Mouse (Mus musculus) limb, embryonic 10.5 days (tissue): ENCODE measurements around the gene Bmp10. TPM values are rescaled to one million over a fixed set of nuclear protein-coding genes. Genes with fewer than 3 reads are reported as not detected.
"Not testable (repeated sequence)": the region's sequence is repeated elsewhere in the genome, so short reads cannot be mapped to it uniquely, and the experiment has no call there.

ENCODE experiments used
- DNase-seq: peaks from one replicate; pipeline ENCODE4 v3.0.0-alpha.2; 2017; ENCODE audit warnings: low spot score
- H3K27ac ChIP-seq: fragments of 300-500 bp; sonication (generic); 2 replicates; pipeline ENCODE4 v1.5.1; 2016; ENCODE audit warnings: mild to moderate bottlenecking
- H3K27me3 ChIP-seq: fragments of 300-500 bp; sonication (generic); 2 replicates; pipeline ENCODE4 v1.6.1; 2016; ENCODE audit warnings: low read depth, mild to moderate bottlenecking; ENCODE audit not compliant: poor library complexity, severe bottlenecking
- H3K36me3 ChIP-seq: fragments of 300-500 bp; sonication (generic); 2 replicates; pipeline ENCODE4 v1.6.1; 2016; ENCODE audit warnings: mild to moderate bottlenecking, moderate library complexity
- H3K4me1 ChIP-seq: fragments of 300-500 bp; sonication (generic); 2 replicates; pipeline ENCODE4 v1.6.1; 2016
- H3K4me3 ChIP-seq: fragments of 300-500 bp; sonication (generic); 2 replicates; pipeline ENCODE4 v1.5.1; 2016; ENCODE audit warnings: mild to moderate bottlenecking, moderate library complexity
- H3K9me3 ChIP-seq: fragments of 300-500 bp; sonication (generic); replicated peaks from 2 replicates; pipeline ENCODE4 v1.6.1; 2016; ENCODE audit warnings: mild to moderate bottlenecking
- WGBS: fragments of 180-500 bp; shearing (Covaris S2); methylation state at CpG from one replicate; pipeline ENCODE4 v1.1.7; 2016; 5-methylcytosine and 5-hydroxymethylcytosine counted together
- polyA plus RNA-seq: library from polyadenylated mRNA; unstranded; fragments of >200 nt; fragmentation: Nextera tagmentation; extraction: Ambion mirVana; gene quantifications from 2 replicates; pipeline ENCODE4 v1.2.1, GENCODE M21; 2016

Gene Bmp10
- polyA plus RNA-seq, 1 experiment from 2014 or later = not detected

GRCm38 (mm10) chr6:87466221-87466620 is 37.4 kb downstream of the Bmp10 start:
- peak; percentile 87 for DNase-seq
- H3K36me3 ChIP-seq = no peaks in the 10 kb centered on the region
- peak overlapping the region; percentile 62 for H3K27ac ChIP-seq
- H3K9me3 ChIP-seq = no peaks in the 10 kb centered on the region
- 0 out of 2 replicates have a peak overlapping the region, but pooled peaks have one; percentile 14 for H3K4me3 ChIP-seq
- H3K4me1 ChIP-seq = peaks cover 7% of the 10 kb centered on the region
- no peaks in the 10 kb centered on the region for H3K27me3 ChIP-seq
- WGBS = 12% methylated on average over 12 of the region's 12 CpGs

GRCm38 (mm10) chr6:87467373-87467772 is 38.6 kb downstream of the Bmp10 start:
- no peak for DNase-seq
- no peaks in the 10 kb centered on the region for H3K27me3 ChIP-seq
- no peak overlapping the region for H3K4me3 ChIP-seq
- H3K36me3 ChIP-seq = no peaks in the 10 kb centered on the region
- no peaks in the 10 kb centered on the region for H3K9me3 ChIP-seq
- H3K27ac ChIP-seq = no peak overlapping the region
- WGBS = 97% methylated on average over 1 of the region's 1 CpGs
- H3K4me1 ChIP-seq = peaks cover 7% of the 10 kb centered on the region

GRCm38 (mm10) chr6:87468372-87468771 is 39.6 kb downstream of the Bmp10 start:
- no peaks in the 10 kb centered on the region for H3K27me3 ChIP-seq
- DNase-seq = no peak
- H3K9me3 ChIP-seq = no peaks in the 10 kb centered on the region
- 93% methylated on average over 10 of the region's 10 CpGs for WGBS
- no peak overlapping the region for H3K27ac ChIP-seq
- no peak overlapping the region for H3K4me3 ChIP-seq
- H3K36me3 ChIP-seq = no peaks in the 10 kb centered on the region
- H3K4me1 ChIP-seq = peaks cover 7% of the 10 kb centered on the region

GRCm38 (mm10) chr6:87470098-87470497 is 41.3 kb downstream of the Bmp10 start:
- not testable (repeated sequence) for H3K4me1 ChIP-seq, H3K4me3 ChIP-seq, H3K27ac ChIP-seq, H3K9me3 ChIP-seq, H3K27me3 ChIP-seq, H3K36me3 ChIP-seq, DNase-seq
- WGBS = 93% methylated on average over 12 of the region's 12 CpGs

GRCm38 (mm10) chr6:87475223-87475622 is 46.4 kb downstream of the Bmp10 start:
- H3K36me3 ChIP-seq = no peaks in the 10 kb centered on the region
- no peaks in the 10 kb centered on the region for H3K9me3 ChIP-seq
- 89% methylated on average over 5 of the region's 5 CpGs for WGBS
- H3K4me1 ChIP-seq = no peaks in the 10 kb centered on the region
- H3K4me3 ChIP-seq = no peak overlapping the region
- no peak for DNase-seq
- no peaks in the 10 kb centered on the region for H3K27me3 ChIP-seq
- H3K27ac ChIP-seq = no peak overlapping the region

GRCm38 (mm10) chr6:87478847-87479246 is 50.1 kb downstream of the Bmp10 start:
- Histone ChIP-seq H3K9me3 (no peaks in the 10 kb centered on the region), H3K4me3 (no peak overlapping the region), H3K4me1 (peaks cover 8% of the 10 kb centered on the region; the same call in 1 of the 2 replicates), H3K27me3 (no peaks in the 10 kb centered on the region), H3K27ac (no peak overlapping the region), H3K36me3 (no peaks in the 10 kb centered on the region)
- no peak for DNase-seq
- WGBS = 56% methylated on average over 4 of the region's 4 CpGs

- no peak overlapping the region for H3K4me3 ChIP-seq
- H3K27ac ChIP-seq = no peak overlapping the region
- H3K36me3 ChIP-seq = no peaks in the 10 kb centered on the region
- no peak for DNase-seq
- 58% methylated on average over 5 of the region's 5 CpGs for WGBS
- H3K27me3 ChIP-seq = no peaks in the 10 kb centered on the region
- no peaks in the 10 kb centered on the region for H3K9me3 ChIP-seq
- peaks cover 8% of the 10 kb centered on the region; the same call in 1 of the 2 replicates for H3K4me1 ChIP-seq
These were observed 50.7 kb downstream of the Bmp10 start for GRCm38 (mm10) chr6:87479291-87479999.

- no peak overlapping the region for H3K27ac ChIP-seq
- no peak for DNase-seq
- no peaks in the 10 kb centered on the region for H3K27me3 ChIP-seq
- H3K4me3 ChIP-seq = no peak overlapping the region
- WGBS = 40% methylated on average over 12 of the region's 12 CpGs
- peaks cover 8% of the 10 kb centered on the region; the same call in 1 of the 2 replicates for H3K4me1 ChIP-seq
- no peaks in the 10 kb centered on the region for H3K9me3 ChIP-seq
- no peaks in the 10 kb centered on the region for H3K36me3 ChIP-seq
These were observed 54.6 kb downstream of the Bmp10 start for GRCm38 (mm10) chr6:87483224-87483899.

- H3K36me3 ChIP-seq = no peaks in the 10 kb centered on the region
- H3K27me3 ChIP-seq = no peaks in the 10 kb centered on the region
- H3K4me1 ChIP-seq = peaks cover 8% of the 10 kb centered on the region; the same call in 1 of the 2 replicates
- no peak overlapping the region for H3K4me3 ChIP-seq
- no peak overlapping the region for H3K27ac ChIP-seq
- H3K9me3 ChIP-seq = no peaks in the 10 kb centered on the region
- no peak for DNase-seq
- 48% methylated on average over 3 of the region's 3 CpGs for WGBS
These were observed 55.1 kb downstream of the Bmp10 start for GRCm38 (mm10) chr6:87483900-87484289.

- peaks cover 8% of the 10 kb centered on the region; the same call in 1 of the 2 replicates for H3K4me1 ChIP-seq
- DNase-seq = no peak
- no peaks in the 10 kb centered on the region for H3K36me3 ChIP-seq
- no peaks in the 10 kb centered on the region for H3K27me3 ChIP-seq
- WGBS = 84% methylated on average over 5 of the region's 5 CpGs
- H3K27ac ChIP-seq = no peak overlapping the region
- no peak overlapping the region for H3K4me3 ChIP-seq
- H3K9me3 ChIP-seq = no peaks in the 10 kb centered on the region
These were observed 56.0 kb downstream of the Bmp10 start for GRCm38 (mm10) chr6:87484806-87485205.

Other genes starting within 250 kb of the Bmp10 start
- 7.0 and 9.5 TPM in 2 replicates for gene Antxr1, start 93.2 kb upstream of the Bmp10 start, polyA plus RNA-seq
- gene Gkn1, start 78.1 kb upstream of the Bmp10 start, polyA plus RNA-seq = not detected in 2 replicates
- not detected in 2 replicates for gene Gkn2, start 55.6 kb upstream of the Bmp10 start, polyA plus RNA-seq
- not detected in 2 replicates for gene Gkn3, start 40.1 kb upstream of the Bmp10 start, polyA plus RNA-seq
- 2.3 and 2.6 TPM in 2 replicates for gene Arhgap25, start 104.3 kb downstream of the Bmp10 start, polyA plus RNA-seq
- gene Prokr1, start 161.7 kb downstream of the Bmp10 start, polyA plus RNA-seq = 0.84 and 0.90 TPM in 2 replicates
- gene Aplf, start 243.2 kb downstream of the Bmp10 start, polyA plus RNA-seq = 12.6 and 12.7 TPM in 2 replicates